Mouse (Mus musculus) liver, adult 2 months (tissue): ENCODE results near the gene Cacna1i.

Source experiments
- CTCF ChIP-seq: fragments of 200-500 bp; IDR thresholded peaks from 2 replicates; pipeline ENCODE4 v1.5.1; 2011; ENCODE audit warnings: low read depth, low read length, control low read depth
- POLR2A ChIP-seq: fragments of 200-500 bp; IDR thresholded peaks from 2 replicates; pipeline ENCODE4 v1.6.1; 2011; ENCODE audit warnings: low read length, control low read depth; ENCODE audit not compliant: insufficient read depth; ENCODE audit errors: extremely low read depth

DNA sequence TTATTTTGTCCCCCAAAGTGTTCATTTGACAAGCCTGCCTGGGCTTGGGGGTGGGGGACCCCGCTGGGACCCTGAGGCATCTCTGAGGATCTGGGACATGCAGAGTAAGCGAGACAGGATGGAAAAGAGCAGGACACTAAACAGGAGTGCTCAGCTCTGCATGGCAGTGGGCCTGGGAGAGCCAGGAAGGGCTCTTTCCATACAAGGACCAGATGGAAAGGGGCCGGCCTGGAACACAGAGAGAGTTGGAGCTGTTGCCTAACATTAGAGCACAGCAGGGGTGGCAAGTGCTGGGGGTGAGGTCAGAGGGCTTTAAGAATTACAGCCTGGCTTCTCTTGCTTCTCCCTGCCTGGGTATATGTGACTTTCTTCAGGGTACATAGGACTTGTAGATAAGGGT, 43.2 kb downstream of the Cacna1i start:
- TF ChIP-seq CTCF: no peak
- no peak for TF ChIP-seq POLR2A
